Mouse (Mus musculus): ENCODE measurements at regions not wholly inside any gene's neighbourhood (a gene's known extent, or its start where the extent isn't known, plus 50 kb on each side); places are given as distances from the start of the nearest gene placed in this dataset.

GRCm38 (mm10) chr13:47398976-47399375 is 276.5 kb downstream of the Rnf144b start:
- no peak for DNase-seq (ENCODE audit: low spot score in 2 of 2)

- no peak for DNase-seq (ENCODE audit: low spot score in 2 of 2)
Observed at GRCm38 (mm10) chr13:47413261-47413660, 290.8 kb downstream of the Rnf144b start.

- no peak for DNase-seq (ENCODE audit: low spot score in 2 of 2)
Observed at GRCm38 (mm10) chr13:47413940-47414339, 291.5 kb downstream of the Rnf144b start.

- DNase-seq (ENCODE audit: low spot score in 2 of 2) = no peak
Observed at GRCm38 (mm10) chr13:47429856-47430365, 307.5 kb downstream of the Rnf144b start.

- no peak for DNase-seq (ENCODE audit: low spot score in 2 of 2)
Observed at GRCm38 (mm10) chr13:47430409-47430808, 308.0 kb downstream of the Rnf144b start.

GRCm38 (mm10) chr13:47435631-47436030 is 313.2 kb downstream of the Rnf144b start:
- DNase-seq (ENCODE audit: low spot score in 2 of 2) = peak in 1 of 2 experiments; percentile 40

GRCm38 (mm10) chr13:47444876-47445275 is 322.4 kb downstream of the Rnf144b start:
- no peak for DNase-seq (ENCODE audit: low spot score in 2 of 2)

- DNase-seq (ENCODE audit: low spot score in 2 of 2) = no peak
Observed at GRCm38 (mm10) chr13:47452186-47452760, 329.8 kb downstream of the Rnf144b start.

GRCm38 (mm10) chr13:47462148-47462547 is 339.7 kb downstream of the Rnf144b start:
- DNase-seq (ENCODE audit: low spot score in 2 of 2) = no peak

- no peak for DNase-seq (ENCODE audit: low spot score in 2 of 2)
Observed at GRCm38 (mm10) chr13:47471543-47472213, 349.2 kb downstream of the Rnf144b start.

- DNase-seq (ENCODE audit: low spot score in 2 of 2) = no peak
Observed at GRCm38 (mm10) chr13:47480159-47480558, 357.7 kb downstream of the Rnf144b start.

- no peak for DNase-seq (ENCODE audit: low spot score in 2 of 2)
Observed at GRCm38 (mm10) chr13:47484819-47485218, 362.4 kb downstream of the Rnf144b start.

- DNase-seq (ENCODE audit: low spot score in 2 of 2) = no peak
Observed at GRCm38 (mm10) chr13:47486111-47486510, 363.7 kb downstream of the Rnf144b start.

- DNase-seq (ENCODE audit: low spot score in 2 of 2) = no peak
Observed at GRCm38 (mm10) chr13:47486658-47487057, 364.2 kb downstream of the Rnf144b start.

- no peak for DNase-seq (ENCODE audit: low spot score in 2 of 2)
Observed at GRCm38 (mm10) chr13:47505380-47505955, 383.0 kb downstream of the Rnf144b start.

GRCm38 (mm10) chr13:47532935-47533334 is 410.5 kb downstream of the Rnf144b start:
- DNase-seq (ENCODE audit: low spot score in 2 of 2) = no peak

- no peak for DNase-seq (ENCODE audit: low spot score in 2 of 2)
Observed at GRCm38 (mm10) chr13:47537156-47537555, 414.7 kb downstream of the Rnf144b start.

GRCm38 (mm10) chr13:47549626-47550025 is 427.2 kb downstream of the Rnf144b start:
- no peak for DNase-seq (ENCODE audit: low spot score in 2 of 2)

GRCm38 (mm10) chr13:47552251-47552650 is 429.8 kb downstream of the Rnf144b start:
- DNase-seq (ENCODE audit: low spot score in 2 of 2) = no peak

- DNase-seq (ENCODE audit: low spot score in 2 of 2) = no peak
Observed at GRCm38 (mm10) chr13:47554198-47554597, 431.7 kb downstream of the Rnf144b start.

GRCm38 (mm10) chr13:47557196-47557974 is 434.9 kb downstream of the Rnf144b start:
- DNase-seq (ENCODE audit: low spot score in 2 of 2) = no peak

- DNase-seq (ENCODE audit: low spot score in 2 of 2) = no peak
Observed at GRCm38 (mm10) chr13:47562836-47563235, 440.4 kb downstream of the Rnf144b start.

Measured in urinary bladder, postnatal 36 days (tissue).